Mouse (Mus musculus) c-Kit-positive CD71-positive TER-119-negative erythroid progenitor cells, embryonic 14.5 days (primary cell): ENCODE data around the gene Dst.

Experiments
- DNase-seq: peaks from one replicate; pipeline ENCODE4 v3.0.0-alpha.2; 2013; ENCODE audit warnings: low read depth

Dst gene

GRCm38 (mm10) chr1:33908191-33908962 is at the start of gene Dst:
Gene Dst (plus strand): TSS chr1:33908225.
- DNase-seq: no peak

GRCm38 (mm10) chr1:33869031-33869430 is 39.0 kb upstream of the Dst start:
- no peak for DNase-seq

- DNase-seq: no peak
Measured at GRCm38 (mm10) chr1:33869437-33869836, 38.6 kb upstream of the Dst start.

GRCm38 (mm10) chr1:33873561-33873960 is 34.5 kb upstream of the Dst start:
- DNase-seq: no peak

- peak; percentile 19 for DNase-seq
Measured at GRCm38 (mm10) chr1:33875691-33876090, 32.3 kb upstream of the Dst start.

- DNase-seq: no peak
Measured at GRCm38 (mm10) chr1:33876416-33876815, 31.6 kb upstream of the Dst start.

- no peak for DNase-seq
Measured at GRCm38 (mm10) chr1:33878170-33878569, 29.9 kb upstream of the Dst start.

- peak; percentile 11 for DNase-seq
Measured at GRCm38 (mm10) chr1:33883102-33883839, 24.8 kb upstream of the Dst start.

- peak; percentile 10 for DNase-seq
Measured at GRCm38 (mm10) chr1:33892784-33893183, 15.2 kb upstream of the Dst start.

- no peak for DNase-seq
Measured at GRCm38 (mm10) chr1:33896116-33896515, 11.9 kb upstream of the Dst start.

GRCm38 (mm10) chr1:33896666-33897065 is 11.4 kb upstream of the Dst start:
- DNase-seq: no peak

GRCm38 (mm10) chr1:33897426-33897825 is 10.6 kb upstream of the Dst start:
- DNase-seq: no peak

- DNase-seq: no peak
Measured at GRCm38 (mm10) chr1:33898373-33898772, 9.7 kb upstream of the Dst start.

- no peak for DNase-seq
Measured at GRCm38 (mm10) chr1:33900175-33900574, 7.8 kb upstream of the Dst start.

- DNase-seq: no peak
Measured at GRCm38 (mm10) chr1:33903587-33903986, 4.4 kb upstream of the Dst start.

GRCm38 (mm10) chr1:33906216-33906615 is 1.8 kb upstream of the Dst start:
- DNase-seq: no peak

- no peak for DNase-seq
Measured at GRCm38 (mm10) chr1:33906927-33907326, 1.1 kb upstream of the Dst start.

- peak; percentile 22 for DNase-seq
Measured at GRCm38 (mm10) chr1:33907421-33908190, 419 bp upstream of the Dst start, which contains the start of gene Bend6. Gene Bend6 (minus strand): TSS chr1:33907816.

GRCm38 (mm10) chr1:33911589-33911988 is 3.6 kb downstream of the Dst start:
- no peak for DNase-seq

- no peak for DNase-seq
Measured at GRCm38 (mm10) chr1:33916554-33916953, 8.5 kb downstream of the Dst start.

GRCm38 (mm10) chr1:33922975-33923374 is 14.9 kb downstream of the Dst start:
- no peak for DNase-seq

- no peak for DNase-seq
Measured at GRCm38 (mm10) chr1:33925283-33925682, 17.3 kb downstream of the Dst start.

GRCm38 (mm10) chr1:33927466-33927865 is 19.4 kb downstream of the Dst start:
- DNase-seq: no peak
